Mouse (Mus musculus) cortical plate, adult 2 months (tissue): Measurements from ENCODE around the gene S100a9.

Experiments
- CTCF ChIP-seq: fragments of 200-500 bp; IDR thresholded peaks from 2 replicates; pipeline ENCODE4 v1.5.1; 2011; ENCODE audit warnings: mild to moderate bottlenecking, control low read depth, low read length; ENCODE audit not compliant: insufficient read depth; ENCODE audit errors: extremely low read depth
- POLR2A ChIP-seq: fragments of 200-500 bp; IDR thresholded peaks from 2 replicates; pipeline ENCODE4 v1.6.1; 2011; ENCODE audit warnings: mild to moderate bottlenecking, low read length, control low read depth; ENCODE audit not compliant: insufficient read depth; ENCODE audit errors: extremely low read depth

- TF ChIP-seq CTCF (no peak), POLR2A (no peak)
These were observed 2.0 kb downstream of the S100a9 start for GRCm38 (mm10) chr3:90693496-90693895.
